ENCODE assay signal across 10 mouse cellular contexts in genomic region chr10:111582321-111583123, GRCm38 (mm10).
DNase-seq lines count a peak whose midpoint lies in the region; ATAC-seq lines count a peak whose summit lies in the region.
"Had no signal": no experiment of that assay in that cellular context is flagged by ENCODE, and none has a peak within 500 bp of the region (broad histone marks: within the 10 kb centered on the region; RNA-seq: fewer than 3 reads in every experiment).

No protein-coding gene starts in this region.

- DNase-seq in heart, adult 18-20 months, result peak; percentile 58 to 71
- DNase-seq in heart, postnatal 25 days (ENCODE audit: low spot score), result no peak
- DNase-seq in kidney, adult 8-10 months, result peak; percentile 56 to 70
- DNase-seq in lung, postnatal 14 days, result peak; percentile 52
- no peak for DNase-seq in frontal cortex, postnatal 10 days (ENCODE audit: low spot score in 2 of 2)
- DNase-seq in retina, postnatal 1 day, result no peak
- DNase-seq: right cerebral cortex, postnatal 14 days had no signal

- 0 out of 2 replicates have a peak, but pooled peaks have one; percentile 24 for ATAC-seq in erythroblast, adult 5-6 weeks (replicated peaks; ENCODE audit: low FRiP score, poor library complexity, severe bottlenecking)
- no peak for ATAC-seq in frontal cortex, adult (ENCODE audit: low TSS enrichment)
- ATAC-seq: midbrain, embryonic 15.5 days had no signal

- intact Hi-C loops in heart, postnatal 25 days (cut with DNase I), result loop anchor here (2.0 to 5.0 kb wide), 2 partner anchors 35 to 76 kb away; partner anchors contain the start of gene Phlda1

Comparison
In these comparisons a context has a peak if more than half of its experiments do, and no peak if none do; other contexts are left out.
1. DNase-seq: peak in heart, adult 18-20 months (2 of 2), kidney, adult 8-10 months (2 of 2) and lung, postnatal 14 days (single experiment); none in heart, postnatal 25 days (single experiment), frontal cortex, postnatal 10 days (0 of 2) and retina, postnatal 1 day (single experiment).